Mouse (Mus musculus): ENCODE measurements at regions not wholly inside any gene's neighbourhood (a gene's known extent, or its start where the extent isn't known, plus 50 kb on each side); places are given as distances from the start of the nearest gene placed in this dataset.

DNA sequence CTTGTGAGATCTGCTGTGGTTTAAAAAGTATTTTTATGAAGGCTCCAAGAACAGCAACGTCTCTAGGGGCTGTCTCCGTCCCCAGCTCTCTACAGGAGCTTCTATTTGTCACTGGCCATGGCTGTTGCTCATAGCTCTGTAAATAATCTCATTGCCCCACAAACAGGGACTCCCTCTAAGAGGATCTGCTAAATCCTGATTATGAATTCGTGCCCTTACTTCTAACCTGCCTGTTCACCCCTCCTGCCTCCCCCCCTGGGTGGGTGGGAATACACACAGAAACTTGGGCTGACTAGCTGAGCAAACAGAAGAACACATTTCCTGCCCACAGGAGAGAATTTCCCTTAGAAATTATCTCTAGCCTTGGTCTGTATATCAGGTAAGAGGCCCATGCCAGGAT is 155.9 kb upstream of the Ncam1 start:
- in situ Hi-C loops (cut with MboI, MseI) = no loop called here

DNA sequence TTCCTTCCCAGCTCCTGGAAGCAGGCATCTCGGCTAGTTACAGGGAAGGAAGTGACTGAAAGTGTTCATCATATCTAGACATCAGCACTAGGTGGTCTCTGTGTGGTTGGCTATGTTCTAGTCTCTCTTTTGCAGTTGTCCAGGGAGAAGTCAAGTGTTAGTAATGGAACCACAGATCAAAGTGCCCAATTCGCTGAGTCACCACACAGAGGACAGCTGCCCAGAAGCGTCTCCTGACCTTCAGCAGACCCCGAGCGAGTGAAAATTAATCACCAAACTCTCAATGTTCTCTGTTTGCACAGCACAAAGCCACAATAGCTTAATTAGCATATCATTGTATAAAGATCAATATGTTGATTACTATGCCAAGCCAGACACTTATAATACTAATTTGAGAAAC is 151.6 kb upstream of the Ncam1 start:
- in situ Hi-C loops (cut with MboI, MseI) = no loop called here

DNA sequence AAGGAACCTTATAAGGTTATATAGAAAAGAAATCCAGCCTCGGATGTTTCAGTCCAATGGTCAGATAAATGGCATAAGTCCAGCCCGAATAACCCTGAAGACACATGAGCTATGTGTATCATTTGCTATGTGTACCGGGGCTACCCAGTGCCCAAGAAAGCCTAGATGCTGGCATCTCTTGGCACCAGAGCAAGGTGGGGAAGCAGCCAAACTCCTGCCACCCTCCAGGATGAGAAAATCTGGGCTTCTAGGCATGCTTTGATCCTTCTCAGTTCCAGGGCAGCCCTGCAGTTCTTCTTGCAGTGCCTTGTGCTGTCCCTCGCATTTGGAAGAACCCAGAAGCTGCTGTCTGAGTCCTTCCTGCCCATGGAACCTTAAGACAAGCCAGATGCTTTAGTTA is 149.8 kb upstream of the Ncam1 start:
- in situ Hi-C loops (cut with MboI, MseI) = no loop called here

DNA sequence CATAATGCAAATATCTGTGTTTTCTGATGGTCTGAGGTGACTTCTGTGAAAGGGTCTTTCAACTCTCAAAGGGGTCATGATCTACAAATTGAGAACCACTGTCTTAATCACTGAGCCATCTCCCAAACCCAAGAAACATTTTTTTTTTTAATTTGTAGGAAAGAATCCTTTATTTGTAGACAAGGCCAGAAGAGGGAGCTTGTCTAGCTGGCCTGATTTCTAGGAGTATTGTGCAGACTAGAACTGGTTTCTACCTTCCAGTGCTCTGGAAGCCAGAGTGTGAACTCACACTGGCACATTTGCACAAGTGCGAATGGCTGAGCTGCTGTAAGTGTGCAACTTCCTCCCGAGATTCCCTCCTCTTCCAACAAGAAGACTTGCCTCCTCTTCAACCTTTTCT is 148.1 kb upstream of the Ncam1 start:
- in situ Hi-C loops (cut with MboI, MseI) = no loop called here

DNA sequence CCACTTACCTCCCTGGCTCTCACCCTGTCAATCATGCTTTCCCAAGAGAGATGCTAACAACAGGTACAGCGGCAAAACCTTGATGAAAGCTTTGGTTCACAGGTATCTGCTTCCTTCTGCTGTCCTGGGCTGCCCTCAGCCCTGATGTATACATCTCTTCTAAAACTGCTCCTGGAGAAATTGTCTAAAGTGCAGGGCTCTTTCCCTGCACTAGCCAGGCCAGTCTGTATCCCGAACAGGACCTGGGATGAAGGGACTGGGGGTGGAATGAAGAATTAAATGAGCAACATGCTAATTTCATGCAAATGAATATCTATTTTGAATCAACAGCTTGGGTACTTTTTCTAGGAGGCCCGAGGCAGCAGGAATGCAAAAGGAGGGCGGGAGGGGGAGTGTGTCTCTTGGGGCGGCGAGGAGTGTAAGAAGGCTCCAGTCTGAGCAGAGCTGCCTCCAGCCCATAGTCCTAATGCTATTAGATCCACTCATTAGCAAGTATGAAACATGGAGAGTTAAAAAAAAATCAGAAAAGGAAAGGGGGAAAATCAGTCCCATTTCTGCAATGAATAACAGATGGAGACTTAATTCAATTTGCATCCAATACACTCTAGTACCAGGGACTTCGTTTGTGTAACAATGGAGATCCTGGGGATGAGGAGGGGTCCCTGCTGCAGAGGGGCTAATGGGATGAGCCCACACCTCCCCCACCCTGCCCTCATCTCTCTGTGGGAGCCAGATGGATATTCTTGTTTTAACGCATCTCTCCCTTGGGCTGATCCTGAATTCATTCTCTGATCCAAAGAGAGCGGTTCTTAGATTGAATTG is 137.0 kb upstream of the Ncam1 start:
- in situ Hi-C loops (cut with MboI, MseI) = no loop called here

DNA sequence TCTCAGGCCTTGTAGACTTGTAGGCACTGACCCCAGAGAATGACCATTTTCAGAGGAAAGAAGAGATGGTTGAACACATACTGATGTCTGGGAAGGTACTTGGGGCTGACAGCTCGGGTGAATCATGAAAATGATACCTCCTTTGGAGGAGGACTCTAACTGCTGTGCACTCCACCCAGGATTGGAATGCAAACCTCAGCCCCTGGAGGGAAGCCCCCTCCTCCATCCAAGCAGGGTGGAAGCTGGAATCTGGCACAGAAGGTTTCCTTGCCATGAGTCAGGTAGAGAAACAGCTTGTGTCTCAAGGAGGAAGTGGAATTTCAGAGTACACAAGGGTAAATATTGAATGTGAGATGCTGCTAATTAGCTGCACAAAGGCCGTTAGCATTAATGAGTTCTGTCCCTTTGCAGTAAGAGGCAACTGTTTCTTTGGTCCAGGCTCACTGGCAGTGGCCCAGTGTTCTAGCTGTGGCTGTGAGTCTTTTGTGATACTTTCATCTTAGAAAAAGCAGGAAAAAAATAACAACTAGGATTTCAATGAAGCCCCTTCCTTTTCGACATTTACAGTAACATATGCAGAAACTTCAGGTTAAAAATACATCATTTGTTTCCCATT is 129.4 kb upstream of the Ncam1 start:
- in situ Hi-C loops (cut with MboI, MseI) = no loop called here

DNA sequence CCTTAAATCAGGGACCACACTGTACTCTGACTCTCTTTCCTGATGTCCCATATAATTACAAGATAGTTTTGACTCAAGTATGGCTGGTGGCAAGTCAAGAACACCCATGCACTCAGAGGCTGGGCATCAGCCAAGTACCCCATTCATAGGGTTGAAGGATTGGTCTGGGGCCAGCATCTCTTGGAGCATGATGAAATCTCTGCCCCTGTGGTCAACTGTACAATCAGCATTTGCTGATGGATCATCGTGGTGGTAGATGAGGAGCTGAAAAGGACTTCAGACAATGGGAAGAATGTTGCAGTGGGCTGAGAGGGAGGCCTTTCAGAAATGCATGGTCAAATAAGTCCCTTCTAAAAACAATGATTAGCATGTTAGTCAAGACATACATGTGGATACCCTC is 128.6 kb upstream of the Ncam1 start:
- in situ Hi-C loops (cut with MboI, MseI) = no loop called here

DNA sequence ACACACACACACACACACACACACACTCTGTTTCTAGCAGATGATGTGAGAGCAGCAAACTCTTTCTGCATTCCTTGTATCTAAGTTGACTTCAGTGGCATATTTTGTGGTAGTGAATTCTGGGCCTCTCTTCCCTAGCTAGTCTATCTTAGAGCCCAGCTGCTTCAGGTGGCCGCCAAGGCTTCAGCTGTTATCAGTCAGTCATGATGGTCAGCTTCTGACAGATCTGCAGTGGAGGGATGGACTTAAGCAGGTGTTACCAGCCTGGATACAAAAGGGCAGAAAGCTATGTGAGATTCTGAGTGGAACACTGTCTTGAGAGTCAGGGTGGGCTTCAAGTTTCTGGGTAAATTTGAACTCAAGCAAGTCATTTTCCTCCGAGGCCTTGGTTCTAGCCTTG is 127.1 kb upstream of the Ncam1 start:
- in situ Hi-C loops (cut with MboI, MseI) = no loop called here

DNA sequence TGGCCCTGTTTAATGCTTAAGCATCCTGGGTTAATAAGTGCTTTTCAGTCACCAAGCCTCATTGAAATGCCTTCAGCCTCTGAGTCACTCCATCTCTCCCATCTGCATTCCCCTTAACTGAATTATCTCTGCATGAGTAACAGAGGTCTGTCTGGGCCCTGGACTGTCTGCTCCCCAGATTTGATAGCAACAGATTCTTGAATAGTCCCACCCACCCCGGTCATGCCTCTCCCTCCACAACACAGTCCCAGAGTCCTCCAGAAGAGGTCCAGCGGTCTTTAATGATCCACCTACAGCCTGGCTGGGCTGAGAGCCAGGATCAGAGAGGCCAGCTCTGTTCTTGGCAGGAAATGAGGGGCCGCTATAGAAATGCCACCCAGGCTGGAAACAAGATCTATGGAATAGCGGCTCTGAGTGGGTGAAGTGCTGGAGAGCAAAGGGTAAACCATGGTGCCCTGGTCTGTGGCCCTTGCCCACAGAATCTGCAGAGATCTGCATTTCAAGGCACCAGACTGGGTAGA is 125.3 kb upstream of the Ncam1 start:
- in situ Hi-C loops (cut with MboI, MseI) = no loop called here

DNA sequence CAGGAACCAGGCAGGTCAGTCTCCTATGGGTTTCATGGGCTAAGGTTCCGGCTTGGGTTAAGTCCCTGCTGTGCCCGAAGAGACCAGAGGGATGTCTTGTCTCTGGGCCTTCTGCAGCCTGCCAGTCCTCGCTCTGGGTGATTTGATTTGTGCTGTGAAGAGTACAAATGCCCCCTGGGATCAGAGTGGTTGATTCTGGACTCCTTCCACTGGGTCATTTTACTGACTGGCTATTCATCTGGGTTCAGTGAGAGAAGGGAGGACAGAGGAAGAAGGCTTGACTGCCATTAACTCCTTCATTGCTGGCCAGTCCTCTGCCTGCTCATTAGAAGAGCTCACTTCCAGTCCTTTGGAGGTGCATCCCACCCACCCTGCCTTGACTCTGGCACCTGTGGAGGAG is 124.0 kb upstream of the Ncam1 start:
- in situ Hi-C loops (cut with MboI, MseI) = no loop called here

DNA sequence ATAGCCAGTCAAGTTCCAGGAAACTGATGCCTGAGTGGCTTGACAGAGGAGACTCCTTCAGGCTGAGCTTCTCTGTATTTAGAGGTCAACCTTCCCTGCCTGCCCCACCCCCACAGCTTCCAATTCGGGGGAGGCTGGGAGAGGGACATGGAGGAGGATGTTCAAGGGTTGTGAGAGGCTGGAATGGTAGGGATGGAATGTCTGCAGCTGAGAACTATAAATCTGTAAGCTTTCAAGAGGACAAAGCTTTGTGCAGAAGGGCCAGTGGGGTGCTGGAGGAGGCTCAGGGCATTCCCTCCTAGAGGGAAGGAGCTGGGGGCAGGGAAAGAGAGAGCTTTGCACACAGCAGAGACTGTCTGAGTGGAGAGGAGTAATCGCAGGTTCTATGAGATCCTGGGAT is 123.4 kb upstream of the Ncam1 start:
- in situ Hi-C loops (cut with MboI, MseI) = no loop called here

DNA sequence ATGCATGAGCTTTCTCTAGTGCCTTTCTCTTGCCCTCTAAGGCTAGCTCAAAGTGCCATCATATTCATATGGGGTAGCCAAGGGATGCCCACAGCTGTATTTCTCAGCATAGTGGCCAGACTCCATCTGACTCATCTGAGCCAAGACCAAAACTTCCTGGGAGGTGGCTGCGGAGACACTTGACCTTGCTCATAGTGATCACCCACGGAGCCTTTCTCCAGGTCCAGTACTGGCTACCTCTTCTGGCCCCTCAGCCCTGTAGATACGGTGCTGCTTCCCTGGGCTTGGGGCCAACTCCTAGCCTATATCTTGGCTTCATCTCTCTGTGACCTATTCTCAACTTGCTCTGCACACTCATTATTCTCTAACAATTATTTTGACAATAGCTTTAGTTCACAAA is 122.6 kb upstream of the Ncam1 start:
- in situ Hi-C loops (cut with MboI, MseI) = no loop called here

DNA sequence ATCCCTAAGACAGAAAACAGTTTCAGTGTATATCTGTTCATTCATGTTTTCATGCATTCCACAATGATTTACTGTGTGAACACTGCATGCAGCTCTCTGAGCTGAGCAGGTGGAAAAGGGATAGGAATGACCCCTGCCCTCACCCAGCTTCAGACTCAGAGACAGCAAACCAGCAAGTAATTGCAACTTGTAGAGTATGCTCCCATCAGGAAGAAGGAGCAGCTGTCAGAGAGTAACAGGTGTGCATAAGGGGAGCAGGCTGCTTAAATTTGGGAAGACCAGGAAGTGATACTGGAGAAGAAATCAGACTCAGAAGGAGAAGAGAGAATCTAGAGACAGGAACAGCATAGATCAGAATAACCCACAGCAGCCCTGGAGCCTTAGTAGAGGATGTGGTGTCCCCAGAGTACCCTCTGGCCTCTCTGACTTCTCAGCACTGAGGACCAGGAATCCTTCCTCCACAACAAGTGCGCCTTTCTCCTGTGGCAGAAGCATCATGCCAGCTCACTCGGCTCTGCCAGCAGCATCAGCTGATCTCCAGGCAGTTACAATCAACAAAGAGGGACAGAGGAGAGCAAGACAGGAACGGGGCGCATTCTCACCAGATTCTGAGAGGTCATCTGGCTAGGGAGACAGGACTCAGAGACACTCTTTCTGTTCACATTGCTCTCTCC is 116.5 kb upstream of the Ncam1 start:
- in situ Hi-C loops (cut with MboI, MseI) = loop anchor here (10.0 kb wide), 1 partner anchor 1620 kb away; no protein-coding TSS in a partner anchor

DNA sequence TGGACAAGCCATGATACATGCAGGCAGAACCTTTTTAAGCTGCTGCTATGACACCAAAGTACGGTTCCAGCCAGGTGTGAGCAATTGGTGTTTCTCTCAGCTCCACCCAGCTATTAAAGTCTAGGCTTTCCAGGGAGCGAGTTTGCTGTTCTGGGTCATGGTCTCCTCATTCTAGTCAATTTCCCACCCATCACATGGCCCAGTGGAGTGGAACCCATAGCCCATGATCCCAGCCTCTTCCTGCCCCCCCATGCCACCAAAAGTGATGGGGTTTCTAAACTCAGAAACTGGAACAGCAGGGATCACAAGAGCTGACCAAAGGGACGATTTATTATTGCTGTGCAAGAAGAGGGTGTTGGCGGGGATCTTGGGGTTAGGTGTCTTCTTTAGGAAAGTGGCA is 115.0 kb upstream of the Ncam1 start:
- in situ Hi-C loops (cut with MboI, MseI) = loop anchor here (10.0 kb wide), 1 partner anchor 1621 kb away; no protein-coding TSS in a partner anchor

DNA sequence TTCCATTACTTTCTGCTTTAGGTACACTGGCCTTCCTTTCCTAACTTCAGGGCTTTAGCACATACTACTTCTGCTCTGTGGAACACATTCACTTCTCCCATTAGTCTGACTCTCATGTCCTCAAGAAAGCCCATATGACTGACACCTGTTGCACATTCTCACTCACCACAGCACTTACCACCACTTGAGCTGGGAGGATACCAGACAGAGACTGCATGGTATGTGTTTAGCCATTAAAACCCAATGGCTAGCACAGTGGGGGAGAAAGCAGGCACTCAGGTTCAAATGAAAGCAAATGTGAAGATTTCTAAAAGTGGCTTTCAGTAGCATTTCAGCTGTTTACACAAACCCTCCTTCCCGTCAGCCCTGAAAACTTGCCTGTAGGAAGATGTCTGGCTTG is 113.6 kb upstream of the Ncam1 start:
- in situ Hi-C loops (cut with MboI, MseI) = loop anchor here (10.0 kb wide), 1 partner anchor 1622 kb away; no protein-coding TSS in a partner anchor

DNA sequence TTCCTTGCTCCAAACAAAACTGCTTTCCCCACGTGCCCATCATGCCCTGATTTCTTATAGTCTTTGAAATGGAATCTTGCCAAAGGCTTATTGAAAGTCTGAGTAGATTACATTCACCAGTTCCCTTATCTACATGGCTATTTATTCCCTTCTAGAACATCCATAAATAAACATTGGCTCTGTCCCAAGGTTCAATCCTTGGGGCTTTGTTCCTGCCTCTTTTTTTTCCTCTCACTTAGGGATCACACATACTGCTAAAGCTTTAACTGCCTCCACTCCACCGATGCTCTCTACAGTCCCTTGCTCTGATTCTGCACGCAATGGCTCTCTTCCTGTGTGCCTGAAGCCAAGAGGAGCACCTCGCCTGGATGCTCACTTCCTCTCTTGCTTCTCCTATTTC is 107.6 kb upstream of the Ncam1 start:
- in situ Hi-C loops (cut with MboI, MseI) = no loop called here

DNA sequence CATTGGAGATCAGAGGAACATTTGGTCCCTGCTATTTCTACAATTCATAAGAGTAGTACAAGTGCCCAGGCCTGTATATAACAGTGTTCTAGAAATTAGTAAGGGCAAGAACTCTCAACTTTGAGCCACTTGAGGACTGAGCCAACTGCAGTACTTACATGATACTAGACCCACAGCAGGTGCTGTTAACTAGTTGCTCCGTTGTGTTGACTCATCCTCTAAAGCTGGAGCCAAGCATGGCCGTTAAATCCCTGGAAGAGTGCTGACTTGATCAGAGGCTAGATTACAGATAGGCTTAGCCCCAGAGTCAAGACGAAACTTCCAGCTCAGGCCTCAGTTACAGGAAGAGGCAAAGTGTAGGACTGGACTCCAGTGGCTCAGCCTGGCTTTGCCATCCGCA is 107.0 kb upstream of the Ncam1 start:
- in situ Hi-C loops (cut with MboI, MseI) = no loop called here

DNA sequence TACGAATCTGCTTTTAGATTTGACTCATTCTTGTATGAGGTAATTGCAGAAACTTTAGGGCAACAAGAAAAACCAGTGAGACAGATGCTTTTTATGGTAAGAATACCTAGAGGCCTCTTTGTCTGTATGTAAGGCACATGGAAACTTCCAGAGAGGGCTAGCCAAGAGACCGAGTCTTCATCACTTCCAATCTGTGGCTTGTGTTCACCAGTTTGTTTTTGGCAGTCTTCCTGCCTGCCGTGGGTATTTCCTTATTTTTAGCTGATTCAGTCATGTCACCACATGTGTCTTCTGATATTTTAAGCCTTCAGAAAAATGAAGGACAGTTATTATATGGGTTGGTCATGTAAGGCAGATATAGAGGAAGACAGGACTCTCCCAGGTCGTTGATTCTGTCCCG is 100.2 kb upstream of the Ncam1 start:
- in situ Hi-C loops (cut with MboI, MseI) = no loop called here

DNA sequence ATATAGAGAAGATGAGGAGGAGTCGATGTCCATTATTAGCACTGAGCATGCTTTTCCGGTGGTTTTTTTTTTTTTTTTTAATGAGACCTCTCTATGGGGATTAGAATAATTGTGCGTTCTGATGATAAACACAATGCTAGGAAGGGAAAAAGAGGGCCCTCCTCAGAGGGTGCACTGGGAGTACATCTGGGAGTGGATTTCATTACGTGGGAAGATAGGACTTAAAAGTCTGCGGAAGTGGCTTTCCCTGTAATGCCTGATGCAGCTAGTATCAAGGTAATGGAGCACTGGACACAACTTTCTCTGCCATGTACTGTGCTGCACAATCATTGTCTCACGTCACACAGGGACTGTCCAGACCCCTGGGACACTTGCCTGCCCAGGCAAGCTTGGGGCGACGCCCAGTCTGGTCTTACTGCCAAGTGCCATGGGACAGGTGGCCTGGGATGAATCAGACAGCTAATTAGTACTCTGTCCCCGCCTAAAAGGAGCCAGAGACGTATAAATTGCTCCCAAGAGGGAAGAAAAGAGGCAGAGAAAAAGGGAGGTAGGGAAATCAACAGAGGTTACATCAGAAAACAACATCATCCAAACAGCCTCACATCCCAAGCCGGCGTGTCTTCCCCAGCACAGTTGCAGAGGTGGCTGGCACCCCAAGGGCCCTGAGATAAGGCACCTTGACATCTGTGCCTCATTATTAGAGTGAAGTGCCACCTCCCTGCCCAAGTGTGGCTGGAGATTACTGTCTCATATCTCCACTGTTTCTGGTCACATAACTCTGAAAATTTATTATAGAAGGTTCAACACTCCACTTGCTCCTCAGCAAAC is 86.0 kb upstream of the Ncam1 start:
- in situ Hi-C loops (cut with MboI, MseI) = no loop called here

DNA sequence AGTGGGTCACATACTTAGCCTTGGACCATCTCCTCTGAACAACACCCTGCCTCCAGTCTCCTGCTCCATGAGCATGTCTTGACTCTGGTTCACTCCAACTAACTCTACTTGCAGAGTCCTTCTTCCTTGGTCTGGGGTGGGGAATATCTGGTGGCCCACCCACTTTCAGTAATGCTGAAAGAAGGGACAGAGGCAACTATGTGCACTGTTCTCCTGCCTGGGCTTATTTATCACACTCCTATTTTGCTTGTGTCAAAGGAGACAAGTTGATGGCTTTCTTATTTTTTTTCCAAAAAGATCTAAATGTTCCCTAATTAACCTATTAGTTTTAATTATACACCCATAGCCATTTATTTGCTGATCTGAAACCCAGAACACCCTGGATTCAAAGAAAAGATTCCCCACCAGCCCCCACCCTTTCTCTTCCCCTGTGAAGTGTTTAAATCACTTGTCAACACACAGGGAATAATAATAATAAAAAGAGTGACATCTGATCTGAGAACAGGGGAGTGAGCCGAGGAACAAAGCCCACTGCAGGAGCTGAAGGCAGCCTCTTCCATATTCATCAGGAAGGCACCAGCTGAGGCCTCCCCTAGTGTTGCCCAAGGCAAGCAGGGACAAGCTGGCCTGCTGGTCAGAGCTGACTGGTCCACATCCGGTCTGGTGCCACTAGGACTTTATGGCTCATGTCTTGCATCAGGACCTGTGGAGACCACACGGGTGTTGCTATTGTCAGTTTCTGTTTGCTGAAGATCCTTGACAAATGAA is 80.8 kb upstream of the Ncam1 start:
- in situ Hi-C loops (cut with MboI, MseI) = no loop called here

DNA sequence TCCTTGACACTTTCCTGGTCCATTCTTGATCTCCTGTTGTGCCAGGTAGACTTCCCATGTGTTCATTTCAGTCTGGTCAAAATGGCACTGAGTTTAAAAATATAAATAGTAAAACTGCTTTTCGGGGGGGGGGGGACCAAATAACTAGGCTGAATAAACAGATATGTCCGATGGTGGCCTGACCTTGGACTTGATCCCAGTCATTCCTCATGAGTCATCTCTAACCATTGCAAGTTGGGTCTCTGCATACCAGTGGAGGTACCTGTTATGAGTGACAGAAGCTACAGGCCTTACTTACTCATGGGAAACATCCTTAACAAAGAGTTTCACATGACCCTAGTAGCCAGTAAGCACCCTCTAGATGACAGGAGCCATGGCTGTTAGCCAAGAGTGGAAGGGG is 76.2 kb upstream of the Ncam1 start:
- in situ Hi-C loops (cut with MboI, MseI) = no loop called here

Data from regulatory T cell (primary cell).